Mouse (Mus musculus) limb, embryonic 14.5 days (tissue): ENCODE data around the gene Slc4a1. TPM values are rescaled to one million over a fixed set of nuclear protein-coding genes. Genes with fewer than 3 reads are reported as not detected.

Experiments used
- ATAC-seq: fragments of 200-750 bp; cut with Nextera tagmentation; 2 replicates; pipeline ENCODE4 v1.8.0; 2017; ENCODE audit warnings: low read depth, moderate number of reproducible peaks, moderate TSS enrichment; ENCODE audit not compliant: low FRiP score
- DNase-seq: peaks from one replicate; pipeline ENCODE4 v3.0.0-alpha.2; 2015; ENCODE audit warnings: low spot score
- H3K27ac ChIP-seq: fragments of 300-500 bp; sonication (generic); replicated peaks from 2 replicates; pipeline ENCODE4 v1.5.1; 2014; ENCODE audit warnings: low read depth, mild to moderate bottlenecking, low read length, moderate library complexity, mixed read lengths
- H3K27me3 ChIP-seq: fragments of 300-500 bp; sonication (generic); 2 replicates; pipeline ENCODE4 v1.6.1; 2014; ENCODE audit warnings: low read length, mixed read lengths; ENCODE audit not compliant: control insufficient read depth, insufficient read depth
- H3K36me3 ChIP-seq: fragments of 300-500 bp; sonication (generic); 2 replicates; pipeline ENCODE4 v1.6.1; 2014; ENCODE audit warnings: mild to moderate bottlenecking, low read length, moderate library complexity, mixed read lengths; ENCODE audit not compliant: control insufficient read depth, insufficient read depth
- H3K4me1 ChIP-seq: fragments of 300-500 bp; sonication (generic); 2 replicates; pipeline ENCODE4 v1.6.1; 2014; ENCODE audit warnings: antibody characterized with exemption, low read length, mixed read lengths; ENCODE audit not compliant: control insufficient read depth, insufficient read depth
- H3K4me2 ChIP-seq: fragments of 300-500 bp; sonication (generic); replicated peaks from 2 replicates; pipeline ENCODE4 v1.6.1; 2014; ENCODE audit warnings: low read depth, mild to moderate bottlenecking, low read length, moderate library complexity; ENCODE audit not compliant: severe bottlenecking
- H3K4me3 ChIP-seq: fragments of 300-500 bp; sonication (generic); replicated peaks from 2 replicates; pipeline ENCODE4 v1.5.1; 2014; ENCODE audit warnings: low read length
- H3K9ac ChIP-seq: fragments of 300-500 bp; sonication (generic); 2 replicates; pipeline ENCODE4 v1.6.1; 2014; ENCODE audit warnings: mild to moderate bottlenecking, low read depth, low read length, moderate library complexity; ENCODE audit not compliant: severe bottlenecking
- H3K9me3 ChIP-seq: fragments of 300-500 bp; sonication (generic); 2 replicates; pipeline ENCODE4 v1.6.1; 2016; ENCODE audit warnings: low read length; ENCODE audit not compliant: control insufficient read depth
- POLR2A ChIP-seq: fragments of 200-500 bp; IDR thresholded peaks from 2 replicates; pipeline ENCODE4 v1.8.0; 2012; ENCODE audit warnings: inconsistent platforms, mild to moderate bottlenecking, moderate library complexity, borderline replicate concordance; ENCODE audit not compliant: insufficient read depth, insufficient read length; ENCODE audit errors: extremely low read depth
- WGBS: fragments of 180-500 bp; shearing (Covaris S2); extraction: QIAGEN DNeasy Blood & Tissue Kit; methylation state at CpG from one replicate; pipeline ENCODE4 v1.1.7; 2014; 5-methylcytosine and 5-hydroxymethylcytosine counted together
- polyA plus RNA-seq, 2 experiments: library from polyadenylated mRNA; depleted of rRNA in 1 of 2; stranded (reverse) in 1 of 2; unstranded in 1 of 2; fragments of >200 nt; fragmentation: Nextera tagmentation in 1 of 2; extraction: Ambion mirVana in 1 of 2; gene quantifications; 2 replicates each; pipeline versions ENCODE4 v1.2.1 to v1.2.3; 2012 to 2014

Slc4a1 gene
- polyA plus RNA-seq, 2 experiments: 3.5 to 6.6 TPM

DNA sequence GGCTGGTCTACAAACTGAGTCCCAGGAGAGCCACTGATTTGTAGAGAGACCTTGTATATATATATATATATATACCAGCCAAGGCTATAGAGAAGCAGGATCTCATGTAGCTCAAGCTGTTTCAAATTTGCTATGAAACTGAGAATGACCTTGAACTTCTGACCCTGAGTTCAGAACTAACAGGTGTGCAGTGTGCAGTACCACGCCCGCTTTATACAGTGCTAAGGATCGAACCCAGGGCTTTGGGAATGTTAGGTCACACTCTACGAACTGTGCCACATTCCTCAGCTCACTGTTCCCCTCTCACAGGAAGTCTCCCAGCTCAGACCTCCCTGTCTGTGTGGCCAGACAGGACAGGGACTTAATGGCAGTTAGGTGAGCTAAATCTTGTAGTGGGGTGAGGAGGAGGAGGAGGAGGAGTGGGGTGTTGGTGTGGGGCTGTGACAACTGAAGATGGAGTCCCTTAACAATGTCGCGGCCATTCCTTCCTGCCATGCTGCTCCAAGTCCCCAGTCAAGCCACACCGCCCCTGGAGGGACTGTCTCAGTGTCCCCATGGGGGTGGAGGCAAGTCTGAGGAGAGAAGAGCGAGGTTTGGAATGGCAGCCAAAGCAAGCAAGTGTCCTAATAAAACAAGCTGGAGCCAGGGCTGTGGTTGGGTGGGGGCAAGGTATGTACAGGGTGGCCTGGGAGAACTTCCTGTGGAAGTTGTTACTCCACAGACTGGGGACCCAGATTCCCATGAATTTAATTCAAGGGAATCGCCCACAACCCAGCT is 1.7 kb upstream of the Slc4a1 start:
- no peaks in the 10 kb centered on the region for H3K4me1 ChIP-seq
- H3K27me3 ChIP-seq: no peaks in the 10 kb centered on the region
- DNase-seq: no peak
- no peak for ATAC-seq
- 73% methylated on average over 9 of the region's 9 CpGs for WGBS
- no peaks in the 10 kb centered on the region for H3K36me3 ChIP-seq
- H3K27ac ChIP-seq: no peak overlapping the region
- no peak for TF ChIP-seq POLR2A
- H3K9ac ChIP-seq: no peak overlapping the region
- no peak overlapping the region for H3K4me2 ChIP-seq
- H3K9me3 ChIP-seq: no peaks in the 10 kb centered on the region
- no peak overlapping the region for H3K4me3 ChIP-seq

DNA sequence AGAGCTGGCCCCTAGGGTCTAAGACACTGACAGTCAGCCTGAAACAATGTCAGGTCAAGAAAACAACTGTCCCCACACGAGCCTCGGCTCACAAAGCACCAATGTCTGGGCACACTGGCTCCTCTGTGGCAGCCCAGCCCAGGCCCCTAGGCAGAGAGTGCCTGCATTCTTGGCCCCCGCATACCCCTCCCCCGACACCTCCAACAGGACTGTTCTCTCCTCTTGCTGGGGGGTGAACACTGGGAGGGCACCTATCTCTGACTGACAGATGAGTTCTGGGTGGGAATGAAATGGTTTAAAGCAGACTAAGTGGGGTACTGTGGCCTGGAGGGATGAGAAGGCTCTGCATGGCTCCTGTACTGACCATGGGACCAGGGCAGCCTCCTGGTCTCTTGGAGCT is 304 bp downstream of the Slc4a1 start:
- no peak overlapping the region for H3K4me3 ChIP-seq
- 51% methylated on average over 4 of the region's 4 CpGs for WGBS
- no peaks in the 10 kb centered on the region for H3K4me1 ChIP-seq
- no peak for ATAC-seq
- no peaks in the 10 kb centered on the region for H3K9me3 ChIP-seq
- no peak for TF ChIP-seq POLR2A
- H3K4me2 ChIP-seq: no peak overlapping the region
- H3K27ac ChIP-seq: no peak overlapping the region
- H3K27me3 ChIP-seq: no peaks in the 10 kb centered on the region
- no peak for DNase-seq
- H3K9ac ChIP-seq: no peak overlapping the region
- no peaks in the 10 kb centered on the region for H3K36me3 ChIP-seq

DNA sequence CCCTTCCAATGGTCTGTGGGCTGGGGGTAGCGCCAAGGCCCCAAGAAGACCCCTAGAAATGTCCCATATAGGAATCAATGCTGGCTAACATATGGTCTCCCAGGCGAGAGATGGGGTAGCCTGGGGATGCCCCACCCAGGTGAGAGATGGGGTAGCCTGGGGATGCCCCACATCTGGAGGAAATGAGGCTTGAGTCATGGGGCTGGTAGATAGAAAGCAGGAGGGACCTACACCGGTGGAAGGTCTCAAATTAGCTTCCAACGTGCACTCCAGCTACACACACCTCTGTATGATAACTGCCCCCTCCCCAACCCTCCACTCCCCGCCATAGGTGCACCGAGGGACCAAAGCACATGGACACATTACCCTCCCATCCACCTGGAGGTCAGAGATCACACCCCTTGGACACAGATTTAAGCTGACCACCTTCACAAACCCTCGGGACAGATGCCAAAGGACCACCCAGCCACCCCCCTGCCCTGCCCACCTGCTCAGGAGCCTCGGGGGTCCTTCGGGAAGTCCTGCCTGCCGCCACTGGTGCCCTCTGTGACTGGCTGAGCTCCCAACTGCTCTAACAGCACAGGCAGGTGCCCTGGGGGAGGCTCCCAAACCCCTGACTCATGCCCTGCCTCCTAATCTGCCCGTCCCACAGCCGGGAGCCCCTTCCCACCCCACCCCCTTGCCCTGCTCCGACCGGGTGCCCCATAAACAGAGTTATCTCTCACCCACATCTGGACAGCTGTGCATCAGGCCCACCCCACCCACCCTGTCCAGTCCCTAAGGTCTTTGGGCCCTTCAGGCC is 1.2 kb downstream of the Slc4a1 start:
- WGBS: 71% methylated on average over 12 of the region's 14 CpGs
- Histone ChIP-seq H3K4me3 (no peak overlapping the region), H3K36me3 (no peaks in the 10 kb centered on the region), H3K4me2 (no peak overlapping the region), H3K9me3 (no peaks in the 10 kb centered on the region), H3K9ac (no peak overlapping the region), H3K27me3 (no peaks in the 10 kb centered on the region), H3K4me1 (no peaks in the 10 kb centered on the region), H3K27ac (no peak overlapping the region)
- DNase-seq (no peak), ATAC-seq (no peak)
- no peak for TF ChIP-seq POLR2A

DNA sequence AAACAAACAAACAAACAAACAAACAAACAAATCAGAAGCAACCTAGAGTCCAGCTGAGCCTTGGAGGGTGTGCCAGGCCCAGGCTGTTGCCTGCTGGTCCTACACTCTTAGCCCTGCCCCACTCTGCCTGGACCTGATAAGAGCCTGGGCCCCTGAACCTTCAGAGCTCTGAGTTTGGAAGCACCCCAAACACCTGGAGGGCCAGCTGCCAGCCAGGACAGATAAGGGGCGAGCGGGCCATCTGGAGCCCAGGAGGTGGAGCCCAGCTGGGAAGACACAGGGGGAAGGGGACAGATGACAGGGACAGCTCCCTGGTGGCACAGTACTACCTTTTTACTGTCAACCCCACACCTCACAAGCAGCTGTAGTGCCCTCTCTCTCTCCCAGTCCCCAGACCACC is 2.4 kb downstream of the Slc4a1 start:
- H3K4me2 ChIP-seq: no peak overlapping the region
- no peaks in the 10 kb centered on the region for H3K36me3 ChIP-seq
- no peaks in the 10 kb centered on the region for H3K4me1 ChIP-seq
- DNase-seq: no peak
- no peaks in the 10 kb centered on the region for H3K9me3 ChIP-seq
- no peak for TF ChIP-seq POLR2A
- 33% methylated on average over 2 of the region's 2 CpGs for WGBS
- H3K27me3 ChIP-seq: no peaks in the 10 kb centered on the region
- ATAC-seq: no peak
- no peak overlapping the region for H3K27ac ChIP-seq
- H3K4me3 ChIP-seq: no peak overlapping the region
- H3K9ac ChIP-seq: no peak overlapping the region

GRCm38 (mm10) chr11:102361776-102362495 is 4.1 kb downstream of the Slc4a1 start:
- H3K27me3 ChIP-seq: no peaks in the 10 kb centered on the region
- H3K36me3 ChIP-seq: no peaks in the 10 kb centered on the region
- H3K27ac ChIP-seq: no peak overlapping the region
- no peaks in the 10 kb centered on the region for H3K4me1 ChIP-seq
- H3K4me3 ChIP-seq: no peak overlapping the region
- ATAC-seq (no peak), DNase-seq (no peak)
- TF ChIP-seq POLR2A: no peak
- H3K9ac ChIP-seq: no peak overlapping the region
- 88% methylated on average over 8 of the region's 8 CpGs for WGBS
- H3K4me2 ChIP-seq: no peak overlapping the region
- no peaks in the 10 kb centered on the region for H3K9me3 ChIP-seq
